Mouse (Mus musculus): ENCODE measurements around the gene Rasa2. TPM values are rescaled to one million over a fixed set of nuclear protein-coding genes. Genes with fewer than 3 reads are reported as not detected.

The Rasa2 gene
- total and polyA plus RNA-seq, 3 experiments: 9.7 to 9.8 (median 9.8) TPM

DNA sequence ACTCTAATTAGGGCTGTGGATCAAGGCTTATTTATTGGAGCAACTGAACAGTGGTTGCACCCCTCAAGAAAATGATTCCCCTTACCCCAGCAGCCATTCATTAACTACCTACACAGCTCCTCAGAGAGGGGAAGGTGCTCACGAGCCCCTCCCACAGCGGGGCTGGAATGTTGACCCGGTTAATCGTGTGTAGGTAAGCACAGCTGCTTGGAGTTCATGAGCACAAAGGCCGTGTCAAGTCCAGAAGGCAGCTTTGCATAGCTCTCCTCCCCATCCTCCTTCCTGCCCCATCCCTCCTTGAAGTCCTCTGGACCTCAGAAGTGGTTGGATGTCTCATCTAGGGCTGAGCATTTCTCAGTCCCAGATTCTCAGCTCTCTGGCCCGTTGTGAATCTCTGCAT is 3.8 kb upstream of the Rasa2 start:
- in situ Hi-C loops (cut with MboI; ENCODE audit: low pct_ligation_motif_present, low pct_unique_long_range_greater_than_20kb, low sequenced_read_pairs) (no loop called here), dilution Hi-C loops (cut with MboI; ENCODE audit: extremely low pct_ligation_motif_present, extremely low pct_unique_long_range_greater_than_20kb, low sequenced_read_pairs) (no loop called here)
- DNase-seq (ENCODE audit: extremely low read depth): no peak
- H3K4me3 ChIP-seq (replicated peaks in 1 of 3; ENCODE audit: low read depth in 2 of 3, low read length in 2 of 3, poor library complexity in 1 of 3): no peak overlapping the region
- H3K27me3 ChIP-seq (replicated peaks): peaks cover 2% of the 10 kb centered on the region
- no peak overlapping the region for H3K27ac ChIP-seq (ENCODE audit: insufficient read depth, low read depth)
- H3K9me3 ChIP-seq (replicated peaks; ENCODE audit: low read length): no peaks in the 10 kb centered on the region
- no peak overlapping the region for H3K9ac ChIP-seq (ENCODE audit: insufficient read depth, low read depth)
- no peak overlapping the region for H3K4me2 ChIP-seq (ENCODE audit: insufficient read depth, low read depth, poor library complexity, severe bottlenecking)
- H3K36me3 ChIP-seq (replicated peaks in 1 of 2; ENCODE audit: control insufficient read depth in 1 of 2, insufficient read depth in 1 of 2, low read length in 1 of 2): no peaks in the 10 kb centered on the region
- H3K79me2 ChIP-seq (replicated peaks; ENCODE audit: control insufficient read depth, extremely low read depth, insufficient read depth, poor library complexity, severe bottlenecking): no peaks in the 10 kb centered on the region
- no peak for TF ChIP-seq TCF12 (IDR thresholded peaks at IDR 0.05; ENCODE audit: low read depth, low read length)
- TF ChIP-seq PAX5 (IDR thresholded peaks at IDR 0.05; ENCODE audit: low read length): no peak
- no peak for TF ChIP-seq NELFE (IDR thresholded peaks at IDR 0.05; ENCODE audit: low read depth, low read length)
- no peak for TF ChIP-seq MXI1 (IDR thresholded peaks at IDR 0.05; ENCODE audit: low read depth, low read length)
- no peak for TF ChIP-seq E2F4 (IDR thresholded peaks at IDR 0.05; ENCODE audit: insufficient replicate concordance, low read depth, low read length)
- TF ChIP-seq CHD2 (IDR thresholded peaks at IDR 0.05; ENCODE audit: low read length): no peak
- no peak for TF ChIP-seq MEF2A (IDR thresholded peaks at IDR 0.05; ENCODE audit: borderline replicate concordance, low read depth, low read length)
- TF ChIP-seq CTCF (conservative IDR thresholded peaks at IDR 0.05 in 1 of 2, IDR thresholded peaks at IDR 0.05 in 1 of 2; ENCODE audit: low read depth in 2 of 2, low read length in 2 of 2): no peak
- no peak for TF ChIP-seq JUND (conservative IDR thresholded peaks at IDR 0.05; ENCODE audit: low read depth, low read length)
- no peak for TF ChIP-seq HCFC1 (IDR thresholded peaks at IDR 0.05; ENCODE audit: low read depth, low read length)
- peaks cover 2 to 34% of the 10 kb centered on the region in 2 experiments; a peak in 2 of 4 replicates for H3K4me1 ChIP-seq (ENCODE audit: control insufficient read depth in 1 of 2, insufficient read depth in 2 of 2)

- in situ Hi-C loops (cut with MboI; ENCODE audit: low pct_ligation_motif_present, low pct_unique_long_range_greater_than_20kb, low sequenced_read_pairs): no loop called here
- dilution Hi-C loops (cut with MboI; ENCODE audit: extremely low pct_ligation_motif_present, extremely low pct_unique_long_range_greater_than_20kb, low sequenced_read_pairs): no loop called here
- Histone ChIP-seq H3K4me2 (ENCODE audit: insufficient read depth, low read depth, poor library complexity, severe bottlenecking) (no peak overlapping the region), H3K9ac (ENCODE audit: insufficient read depth, low read depth) (no peak overlapping the region), H3K27ac (ENCODE audit: insufficient read depth, low read depth) (no peak overlapping the region), H3K27me3 (replicated peaks) (peaks cover 2% of the 10 kb centered on the region), H3K36me3 (replicated peaks in 1 of 2; ENCODE audit: control insufficient read depth in 1 of 2, insufficient read depth in 1 of 2, low read length in 1 of 2) (peaks cover 0 to 3% of the 10 kb centered on the region in 2 experiments), H3K4me3 (replicated peaks in 1 of 3; ENCODE audit: low read depth in 2 of 3, low read length in 2 of 3, poor library complexity in 1 of 3) (no peak overlapping the region), H3K9me3 (replicated peaks; ENCODE audit: low read length) (no peaks in the 10 kb centered on the region), H3K4me1 (ENCODE audit: control insufficient read depth in 1 of 2, insufficient read depth in 2 of 2) (peaks cover 5 to 47% of the 10 kb centered on the region in 2 experiments; a peak in 3 of 4 replicates), H3K79me2 (replicated peaks; ENCODE audit: control insufficient read depth, extremely low read depth, insufficient read depth, poor library complexity, severe bottlenecking) (peaks cover 3% of the 10 kb centered on the region; the same call in 1 of the 2 replicates)
- no peak for DNase-seq (ENCODE audit: extremely low read depth)
- TF ChIP-seq EP300 (IDR thresholded peaks at IDR 0.05; ENCODE audit: low read length) (no peak), TCF12 (IDR thresholded peaks at IDR 0.05; ENCODE audit: low read depth, low read length) (no peak), ZMIZ1 (IDR thresholded peaks at IDR 0.05; ENCODE audit: low read depth, low read length) (no peak), POLR2A (IDR thresholded peaks at IDR 0.05; ENCODE audit: low read depth, low read length) (no peak), SIN3A (IDR thresholded peaks at IDR 0.05; ENCODE audit: low read length) (no peak), CHD1 (IDR thresholded peaks at IDR 0.05; ENCODE audit: low read depth, low read length) (no peak), TBP (conservative IDR thresholded peaks at IDR 0.05; ENCODE audit: low read depth, low read length) (no peak), ZNF384 (IDR thresholded peaks at IDR 0.05; ENCODE audit: low read depth, low read length) (no peak), PAX5 (IDR thresholded peaks at IDR 0.05; ENCODE audit: low read length) (no peak), SMC3 (IDR thresholded peaks at IDR 0.05; ENCODE audit: low read depth, low read length) (no peak)
These were observed 2.4 kb upstream of the Rasa2 start for GRCm38 (mm10) chr9:96633771-96634170.
